Mouse (Mus musculus): ENCODE measurements around the gene Klf15.

The Klf15 gene

GRCm38 (mm10) chr6:90457421-90457820 lies 5.0 kb upstream of the Klf15 start:
- TF ChIP-seq NANOG (IDR thresholded peaks at IDR 0.05; ENCODE audit: borderline replicate concordance, low read length) (no peak), CTCF (conservative IDR thresholded peaks at IDR 0.05; ENCODE audit: low read length) (no peak), POU5F1 (IDR thresholded peaks at IDR 0.05; ENCODE audit: borderline replicate concordance, low read length) (no peak)
- no peaks in the 10 kb centered on the region for H3K36me3 ChIP-seq (ENCODE audit: insufficient read depth, low read length)
- peaks cover 57% of the 10 kb centered on the region for H3K4me1 ChIP-seq (replicated peaks; ENCODE audit: low read depth, low read length)
- peaks cover 24% of the 10 kb centered on the region for H3K27me3 ChIP-seq (ENCODE audit: insufficient read depth, low read length)
- no peak overlapping the region for H3K4me3 ChIP-seq (replicated peaks; ENCODE audit: low read length)
- no peaks in the 10 kb centered on the region for H3K9me3 ChIP-seq (ENCODE audit: low read length)

GRCm38 (mm10) chr6:90461181-90461580 lies 1.2 kb upstream of the Klf15 start:
- TF ChIP-seq POU5F1 (IDR thresholded peaks at IDR 0.05; ENCODE audit: borderline replicate concordance, low read length) (no peak), CTCF (conservative IDR thresholded peaks at IDR 0.05; ENCODE audit: low read length) (no peak), NANOG (IDR thresholded peaks at IDR 0.05; ENCODE audit: borderline replicate concordance, low read length) (no peak)
- Histone ChIP-seq H3K4me1 (replicated peaks; ENCODE audit: low read depth, low read length) (peaks cover 50% of the 10 kb centered on the region), H3K4me3 (replicated peaks; ENCODE audit: low read length) (no peak overlapping the region), H3K27me3 (ENCODE audit: insufficient read depth, low read length) (peaks cover 47% of the 10 kb centered on the region), H3K36me3 (ENCODE audit: insufficient read depth, low read length) (peaks cover 7% of the 10 kb centered on the region; the same call in 1 of the 2 replicates), H3K9me3 (ENCODE audit: low read length) (no peaks in the 10 kb centered on the region)

- H3K9me3 ChIP-seq (ENCODE audit: low read length) = no peaks in the 10 kb centered on the region
- peaks cover 47% of the 10 kb centered on the region for H3K27me3 ChIP-seq (ENCODE audit: insufficient read depth, low read length)
- peaks cover 13% of the 10 kb centered on the region for H3K36me3 ChIP-seq (ENCODE audit: insufficient read depth, low read length)
- TF ChIP-seq CTCF (conservative IDR thresholded peaks at IDR 0.05; ENCODE audit: low read length) = no peak
- TF ChIP-seq POU5F1 (IDR thresholded peaks at IDR 0.05; ENCODE audit: borderline replicate concordance, low read length) = no peak
- no peak for TF ChIP-seq NANOG (IDR thresholded peaks at IDR 0.05; ENCODE audit: borderline replicate concordance, low read length)
- peaks cover 56% of the 10 kb centered on the region for H3K4me1 ChIP-seq (replicated peaks; ENCODE audit: low read depth, low read length)
- peak overlapping the region; percentile 90 for H3K4me3 ChIP-seq (replicated peaks; ENCODE audit: low read length)
Measured at GRCm38 (mm10) chr6:90461771-90462170, 605 bp upstream of the Klf15 start.

DNA sequence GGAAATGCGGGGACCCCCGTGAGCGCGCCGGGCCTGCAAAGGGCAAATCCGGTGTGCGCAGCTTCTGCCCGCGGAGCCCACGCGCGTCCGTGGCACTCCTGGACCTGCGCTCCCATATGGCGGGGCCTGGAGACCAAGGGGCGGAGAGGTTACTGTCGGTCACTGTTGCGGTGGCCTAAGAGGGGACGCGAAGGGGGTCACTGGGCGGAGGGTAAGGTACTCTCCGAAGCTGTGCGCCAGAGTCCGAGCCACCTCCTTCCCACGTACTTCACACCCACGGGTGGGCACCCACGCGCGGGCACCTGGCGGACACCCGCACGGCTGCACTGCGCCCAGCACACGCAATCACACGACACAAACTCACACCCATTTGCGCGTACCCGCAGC lies 458 bp downstream of the Klf15 start:
- H3K4me1 ChIP-seq (replicated peaks; ENCODE audit: low read depth, low read length) = peaks cover 62% of the 10 kb centered on the region
- peaks cover 23% of the 10 kb centered on the region for H3K36me3 ChIP-seq (ENCODE audit: insufficient read depth, low read length)
- H3K9me3 ChIP-seq (ENCODE audit: low read length) = no peaks in the 10 kb centered on the region
- TF ChIP-seq POU5F1 (IDR thresholded peaks at IDR 0.05; ENCODE audit: borderline replicate concordance, low read length) (no peak), NANOG (IDR thresholded peaks at IDR 0.05; ENCODE audit: borderline replicate concordance, low read length) (no peak), CTCF (conservative IDR thresholded peaks at IDR 0.05; ENCODE audit: low read length) (no peak)
- peaks cover 47% of the 10 kb centered on the region for H3K27me3 ChIP-seq (ENCODE audit: insufficient read depth, low read length)
- H3K4me3 ChIP-seq (replicated peaks; ENCODE audit: low read length) = peak overlapping the region; percentile 90

DNA sequence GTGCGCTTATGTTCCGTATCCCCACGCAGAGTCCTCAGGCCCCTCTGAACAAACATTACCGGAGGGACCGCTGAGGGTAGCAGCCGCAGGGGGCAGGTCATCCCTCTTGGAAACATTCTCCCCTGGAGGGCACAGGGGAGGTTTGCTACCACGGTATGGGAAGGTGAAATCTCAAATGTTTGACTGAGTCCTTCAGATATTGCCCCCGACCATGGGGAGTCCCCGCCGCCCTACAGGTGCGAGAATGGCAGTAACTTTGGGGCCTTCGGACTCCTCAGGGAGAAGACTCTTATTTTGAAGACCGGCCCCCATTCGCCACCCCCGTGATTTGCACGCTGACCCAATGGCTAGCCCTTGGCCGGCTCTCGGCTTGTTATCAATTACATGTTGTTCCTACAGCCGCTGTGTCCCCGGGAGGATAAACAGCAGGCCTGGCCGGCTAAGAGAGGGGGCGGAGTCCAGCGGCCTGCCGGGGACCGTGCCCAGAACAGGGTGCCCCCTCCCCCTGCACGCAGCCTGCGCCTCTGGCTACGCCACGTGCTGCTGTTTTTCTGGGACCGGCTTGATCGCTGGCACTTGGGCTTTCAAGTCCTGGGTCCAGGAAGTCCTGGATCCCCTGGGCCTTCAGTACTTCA lies 969 bp downstream of the Klf15 start:
- TF ChIP-seq CTCF (conservative IDR thresholded peaks at IDR 0.05; ENCODE audit: low read length) (no peak), NANOG (IDR thresholded peaks at IDR 0.05; ENCODE audit: borderline replicate concordance, low read length) (no peak), POU5F1 (IDR thresholded peaks at IDR 0.05; ENCODE audit: borderline replicate concordance, low read length) (no peak)
- peaks cover 47% of the 10 kb centered on the region for H3K27me3 ChIP-seq (ENCODE audit: insufficient read depth, low read length)

DNA sequence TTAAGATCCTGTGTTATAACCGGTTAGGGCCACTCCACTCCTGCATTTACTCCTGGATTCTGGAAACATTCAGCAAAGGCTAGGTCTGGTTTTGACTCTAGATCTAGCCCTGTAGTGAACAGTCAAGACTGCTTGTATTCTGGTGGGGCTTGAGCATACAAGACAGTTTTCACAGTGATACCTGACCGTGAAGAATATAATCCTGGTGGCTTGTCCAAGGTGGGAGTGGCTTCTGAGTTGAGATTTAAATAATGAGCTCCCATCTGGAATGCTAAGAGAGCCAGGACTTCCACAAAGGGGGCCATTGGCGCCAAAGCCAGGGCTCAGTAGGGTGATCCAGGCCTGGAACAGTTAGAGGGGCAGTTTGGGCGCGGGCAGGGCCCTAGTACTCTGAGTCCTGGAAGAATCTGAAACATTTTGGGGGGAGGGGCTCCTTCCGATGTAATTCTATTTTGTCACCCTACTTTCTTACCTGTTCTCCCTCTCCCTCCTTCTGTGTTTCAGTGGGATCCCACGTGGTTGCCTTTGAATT lies 1.6 kb downstream of the Klf15 start:
- Histone ChIP-seq H3K36me3 (ENCODE audit: insufficient read depth, low read length) (peaks cover 35% of the 10 kb centered on the region), H3K4me1 (replicated peaks; ENCODE audit: low read depth, low read length) (peaks cover 62% of the 10 kb centered on the region), H3K9me3 (ENCODE audit: low read length) (no peaks in the 10 kb centered on the region), H3K4me3 (replicated peaks; ENCODE audit: low read length) (peak overlapping the region; percentile 90), H3K27me3 (ENCODE audit: insufficient read depth, low read length) (peaks cover 47% of the 10 kb centered on the region)
- TF ChIP-seq POU5F1 (IDR thresholded peaks at IDR 0.05; ENCODE audit: borderline replicate concordance, low read length) = no peak
- no peak for TF ChIP-seq NANOG (IDR thresholded peaks at IDR 0.05; ENCODE audit: borderline replicate concordance, low read length)
- no peak for TF ChIP-seq CTCF (conservative IDR thresholded peaks at IDR 0.05; ENCODE audit: low read length)

More for the DNA sequence above, 969 bp downstream of the Klf15 start:
- Histone ChIP-seq H3K36me3 (ENCODE audit: insufficient read depth, low read length) (peaks cover 28% of the 10 kb centered on the region), H3K9me3 (ENCODE audit: low read length) (no peaks in the 10 kb centered on the region), H3K4me3 (replicated peaks; ENCODE audit: low read length) (peak overlapping the region; percentile 90), H3K4me1 (replicated peaks; ENCODE audit: low read depth, low read length) (peaks cover 62% of the 10 kb centered on the region)

GRCm38 (mm10) chr6:90465028-90465640 lies 2.8 kb downstream of the Klf15 start:
- peaks cover 46% of the 10 kb centered on the region for H3K36me3 ChIP-seq (ENCODE audit: insufficient read depth, low read length)
- no peak overlapping the region for H3K4me3 ChIP-seq (replicated peaks; ENCODE audit: low read length)
- peaks cover 44% of the 10 kb centered on the region for H3K27me3 ChIP-seq (ENCODE audit: insufficient read depth, low read length)
- no peaks in the 10 kb centered on the region for H3K9me3 ChIP-seq (ENCODE audit: low read length)
- H3K4me1 ChIP-seq (replicated peaks; ENCODE audit: low read depth, low read length) = peaks cover 53% of the 10 kb centered on the region
- no peak for TF ChIP-seq NANOG (IDR thresholded peaks at IDR 0.05; ENCODE audit: borderline replicate concordance, low read length)
- no peak for TF ChIP-seq CTCF (conservative IDR thresholded peaks at IDR 0.05; ENCODE audit: low read length)
- TF ChIP-seq POU5F1 (IDR thresholded peaks at IDR 0.05; ENCODE audit: borderline replicate concordance, low read length) = no peak

DNA sequence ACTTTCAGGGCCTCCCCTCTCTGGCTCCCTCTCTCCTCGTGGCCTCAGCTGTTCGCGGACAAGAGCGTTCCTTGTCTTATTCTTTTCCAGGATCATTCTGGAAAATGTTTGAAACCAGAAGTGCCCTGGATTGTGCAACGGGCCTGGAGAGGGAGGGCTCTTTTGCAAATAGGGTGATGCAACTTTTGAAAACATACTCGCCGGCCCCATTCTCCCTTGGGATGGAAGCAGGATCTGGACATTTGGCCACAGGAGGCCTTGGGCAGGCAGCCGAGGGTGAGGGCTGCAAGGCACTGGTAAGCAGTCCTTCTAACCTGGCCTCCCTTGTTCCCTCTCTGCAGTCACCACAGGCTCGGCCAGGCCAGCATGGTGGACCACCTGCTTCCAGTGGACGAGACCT lies 3.7 kb downstream of the Klf15 start:
- Histone ChIP-seq H3K4me1 (replicated peaks; ENCODE audit: low read depth, low read length) (peaks cover 60% of the 10 kb centered on the region), H3K27me3 (ENCODE audit: insufficient read depth, low read length) (peaks cover 35% of the 10 kb centered on the region), H3K9me3 (ENCODE audit: low read length) (no peaks in the 10 kb centered on the region), H3K36me3 (ENCODE audit: insufficient read depth, low read length) (peaks cover 56% of the 10 kb centered on the region), H3K4me3 (replicated peaks; ENCODE audit: low read length) (no peak overlapping the region)
- TF ChIP-seq NANOG (IDR thresholded peaks at IDR 0.05; ENCODE audit: borderline replicate concordance, low read length) (no peak), POU5F1 (IDR thresholded peaks at IDR 0.05; ENCODE audit: borderline replicate concordance, low read length) (no peak), CTCF (conservative IDR thresholded peaks at IDR 0.05; ENCODE audit: low read length) (no peak)

Measured in E14TG2a.4 (cell line).